ENCODE assay signal across 8 mouse cellular contexts in genomic region chr12:112653157-112653824, GRCm38 (mm10). TPM values are rescaled to one million over a fixed set of nuclear protein-coding genes. Genes with fewer than 3 reads are reported as not detected.
A peak's percentile ranks its signal among the peaks of the same experiment; 100 is the strongest.
DNase-seq lines count a peak whose midpoint lies in the region; ATAC-seq and TF ChIP-seq lines count a peak whose summit lies in the region.

No protein-coding gene starts in this region.

- peak overlapping the region; percentile 70 for H3K9ac ChIP-seq in heart, embryonic 13.5 days
- no peak overlapping the region for H3K9ac ChIP-seq in kidney, embryonic 16.5 days (replicated peaks; ENCODE audit: low read length)
- H3K9ac ChIP-seq in liver, embryonic 11.5 days (ENCODE audit: low read depth, low read length) = no peak overlapping the region

- H3K36me3 ChIP-seq in heart, embryonic 13.5 days = peaks cover 98% of the 10 kb centered on the region
- peaks cover 84% of the 10 kb centered on the region for H3K36me3 ChIP-seq in kidney, embryonic 16.5 days (ENCODE audit: insufficient read depth, low read length)
- H3K36me3 ChIP-seq in liver, embryonic 11.5 days (ENCODE audit: control insufficient read depth, insufficient read depth, low read length) = peaks cover 54% of the 10 kb centered on the region
- peaks cover 7% of the 10 kb centered on the region for H3K36me3 ChIP-seq in splenic B cell, adult 2 months (ENCODE audit: control insufficient read depth, insufficient read depth, low read length, poor library complexity, severe bottlenecking)

- peak; percentile 90 for TF ChIP-seq CTCF in bone marrow, adult 2 months (IDR thresholded peaks at IDR 0.05; ENCODE audit: control insufficient read depth, insufficient read depth, low read length)

- peak; percentile 86 for ATAC-seq in erythroblast, adult 5-6 weeks (replicated peaks; ENCODE audit: low FRiP score, poor library complexity, severe bottlenecking)
- ATAC-seq in heart, embryonic 13.5 days (ENCODE audit: extremely low read depth, insufficient number of reproducible peaks, low FRiP score, low TSS enrichment) = 0 out of 2 replicates have a peak, but pooled peaks have one; percentile 26
- ATAC-seq in kidney, embryonic 16.5 days (ENCODE audit: low FRiP score, low TSS enrichment) = peak; percentile 58
- ATAC-seq in liver, embryonic 11.5 days (replicated peaks; ENCODE audit: low FRiP score) = peak; percentile 50

- WGBS in bone marrow, adult 2 months = 60% methylated on average over 7 of the region's 7 CpGs
- 31% methylated on average over 7 of the region's 7 CpGs for WGBS in heart, embryonic 13.5 days
- 37% methylated on average over 7 of the region's 7 CpGs for WGBS in kidney, embryonic 16.5 days
- 51% methylated on average over 7 of the region's 7 CpGs for WGBS in liver, embryonic 11.5 days

- no peaks in the 10 kb centered on the region; the same call in 1 of the 2 replicates for H3K4me1 ChIP-seq in bone marrow, adult 2 months (ENCODE audit: control insufficient read depth, insufficient read depth, low read length)
- H3K4me1 ChIP-seq in heart, embryonic 13.5 days = peaks cover 33% of the 10 kb centered on the region
- H3K4me1 ChIP-seq in kidney, embryonic 16.5 days (ENCODE audit: insufficient read depth, low read length) = peaks cover 13% of the 10 kb centered on the region; the same call in 1 of the 2 replicates
- H3K4me1 ChIP-seq in liver, embryonic 11.5 days (replicated peaks; ENCODE audit: control insufficient read depth, insufficient read depth, low read length) = no peaks in the 10 kb centered on the region

- H3K27ac ChIP-seq in bone marrow, adult 2 months (ENCODE audit: control insufficient read depth, insufficient read depth, low read depth, low read length, poor library complexity) = no peak overlapping the region
- peak overlapping the region; percentile 88 for H3K27ac ChIP-seq in heart, embryonic 13.5 days (replicated peaks)
- no peak overlapping the region for H3K27ac ChIP-seq in kidney, embryonic 16.5 days (ENCODE audit: low read length)
- no peak overlapping the region for H3K27ac ChIP-seq in liver, embryonic 11.5 days (ENCODE audit: low read depth, low read length)

- H3K27me3 ChIP-seq in heart, embryonic 13.5 days (replicated peaks) = no peaks in the 10 kb centered on the region
- no peaks in the 10 kb centered on the region for H3K27me3 ChIP-seq in kidney, embryonic 16.5 days (ENCODE audit: insufficient read depth, low read length)
- H3K27me3 ChIP-seq in liver, embryonic 11.5 days (replicated peaks; ENCODE audit: control insufficient read depth, insufficient read depth, low read length) = no peaks in the 10 kb centered on the region
- no peaks in the 10 kb centered on the region for H3K27me3 ChIP-seq in splenic B cell, adult 2 months (ENCODE audit: control insufficient read depth, insufficient read depth, low read length, poor library complexity, severe bottlenecking)

- H3K4me3 ChIP-seq in bone marrow, adult 2 months (replicated peaks; ENCODE audit: control insufficient read depth, low read depth, low read length) = no peak overlapping the region
- no peak overlapping the region for H3K4me3 ChIP-seq in heart, embryonic 13.5 days
- no peak overlapping the region for H3K4me3 ChIP-seq in kidney, embryonic 16.5 days (ENCODE audit: low read length)
- no peak overlapping the region for H3K4me3 ChIP-seq in liver, embryonic 11.5 days (ENCODE audit: low read depth, low read length)

- no peaks in the 10 kb centered on the region for H3K9me3 ChIP-seq in heart, embryonic 13.5 days
- no peaks in the 10 kb centered on the region for H3K9me3 ChIP-seq in kidney, embryonic 16.5 days (ENCODE audit: low read length)
- H3K9me3 ChIP-seq in liver, embryonic 11.5 days (ENCODE audit: control insufficient read depth, low read length) = no peaks in the 10 kb centered on the region

- DNase-seq in 416B (ENCODE audit: low read depth) = peak; percentile 87
- DNase-seq in liver, embryonic 11.5 days (ENCODE audit: low spot score) = peak; percentile 68
- peak; percentile 71 to 80 for DNase-seq in natural killer cell, adult 2 months (ENCODE audit: low spot score in 2 of 2)
- peak; percentile 92 for DNase-seq in splenic B cell, adult 2 months (ENCODE audit: low read depth, low spot score)

- 0 out of 2 replicates have a peak overlapping the region, but pooled peaks have one; percentile 16 for H3K4me2 ChIP-seq in heart, embryonic 13.5 days
- no peak overlapping the region for H3K4me2 ChIP-seq in kidney, embryonic 16.5 days (replicated peaks; ENCODE audit: low read depth, low read length)
- no peak overlapping the region for H3K4me2 ChIP-seq in liver, embryonic 11.5 days

- no peak for TF ChIP-seq POLR2A in bone marrow, adult 2 months (IDR thresholded peaks at IDR 0.05; ENCODE audit: borderline replicate concordance, control insufficient read depth, low read depth, low read length)

RNA-seq across cellular contexts. Expression of gene Siva1, which starts 8.8 kb away (rescaled TPM):
- polyA plus RNA-seq in bone marrow, adult 2 months (2011; ENCODE audit: insufficient read depth, insufficient read length, low replicate concordance, missing spikeins) = 47.7 and 81.1 TPM in 2 replicates
- 45.0 and 45.4 TPM in 2 replicates for total RNA-seq in erythroblast, adult 5-6 weeks (2015; ENCODE audit: low replicate concordance)
- 65.9 and 114 TPM in 2 replicates for total RNA-seq in erythroblast, adult 5-6 weeks (2017; ENCODE audit: low replicate concordance)
- polyA plus RNA-seq in heart, embryonic 13.5 days (2015; fragmentation: Nextera tagmentation; extraction: Ambion mirVana) = 129 and 149 TPM in 2 replicates
- polyA plus RNA-seq in kidney, embryonic 16.5 days (2015; fragmentation: Nextera tagmentation; extraction: Ambion mirVana) = 273 and 296 TPM in 2 replicates
- 216 and 222 TPM in 2 replicates for polyA plus RNA-seq in liver, embryonic 11.5 days (2014; fragmentation: Nextera tagmentation; extraction: Ambion mirVana)

RNA-seq across cellular contexts. Expression of gene Akt1, which starts 21.4 kb away (rescaled TPM):
- 39.8 and 56.1 TPM in 2 replicates for polyA plus RNA-seq in bone marrow, adult 2 months (2011; ENCODE audit: insufficient read depth, insufficient read length, low replicate concordance, missing spikeins)
- 20.9 and 30.7 TPM in 2 replicates for total RNA-seq in erythroblast, adult 5-6 weeks (2015; ENCODE audit: low replicate concordance)
- total RNA-seq in erythroblast, adult 5-6 weeks (2017; ENCODE audit: low replicate concordance) = 25.1 and 26.3 TPM in 2 replicates
- 59.2 and 66.6 TPM in 2 replicates for polyA plus RNA-seq in heart, embryonic 13.5 days (2015; fragmentation: Nextera tagmentation; extraction: Ambion mirVana)
- 49.5 TPM in 2 replicates for polyA plus RNA-seq in kidney, embryonic 16.5 days (2015; fragmentation: Nextera tagmentation; extraction: Ambion mirVana)
- 54.9 and 62.9 TPM in 2 replicates for polyA plus RNA-seq in liver, embryonic 11.5 days (2014; fragmentation: Nextera tagmentation; extraction: Ambion mirVana)

RNA-seq across cellular contexts. Expression of gene Zbtb42, which starts 25.3 kb away (rescaled TPM):
- 2.6 and 5.1 TPM in 2 replicates for polyA plus RNA-seq in bone marrow, adult 2 months (2011; ENCODE audit: insufficient read depth, insufficient read length, low replicate concordance, missing spikeins)
- 2.3 TPM in 1 of 2 replicates, not detected in the other for total RNA-seq in erythroblast, adult 5-6 weeks (2015; ENCODE audit: low replicate concordance)
- total RNA-seq in erythroblast, adult 5-6 weeks (2017; ENCODE audit: low replicate concordance) = 0.42 and 1.2 TPM in 2 replicates
- polyA plus RNA-seq in heart, embryonic 13.5 days (2015; fragmentation: Nextera tagmentation; extraction: Ambion mirVana) = 5.8 and 6.2 TPM in 2 replicates
- polyA plus RNA-seq in kidney, embryonic 16.5 days (2015; fragmentation: Nextera tagmentation; extraction: Ambion mirVana) = 6.4 and 7.0 TPM in 2 replicates
- polyA plus RNA-seq in liver, embryonic 11.5 days (2014; fragmentation: Nextera tagmentation; extraction: Ambion mirVana) = 0.96 and 1.7 TPM in 2 replicates

RNA-seq across cellular contexts. Expression of gene Adssl1, which starts 33.4 kb away (rescaled TPM):
- 21.0 and 44.8 TPM in 2 replicates for polyA plus RNA-seq in bone marrow, adult 2 months (2011; ENCODE audit: insufficient read depth, insufficient read length, low replicate concordance, missing spikeins)
- total RNA-seq in erythroblast, adult 5-6 weeks (2015; ENCODE audit: low replicate concordance) = 20.5 and 32.3 TPM in 2 replicates
- total RNA-seq in erythroblast, adult 5-6 weeks (2017; ENCODE audit: low replicate concordance) = 23.8 and 24.4 TPM in 2 replicates
- 69.3 and 83.9 TPM in 2 replicates for polyA plus RNA-seq in heart, embryonic 13.5 days (2015; fragmentation: Nextera tagmentation; extraction: Ambion mirVana)
- 10.7 and 12.7 TPM in 2 replicates for polyA plus RNA-seq in kidney, embryonic 16.5 days (2015; fragmentation: Nextera tagmentation; extraction: Ambion mirVana)
- 5.6 and 7.4 TPM in 2 replicates for polyA plus RNA-seq in liver, embryonic 11.5 days (2014; fragmentation: Nextera tagmentation; extraction: Ambion mirVana)

Comparison
In these comparisons a context has a peak if more than half of its experiments do, and no peak if none do; other contexts are left out.
1. ATAC-seq: peak in every context shown above with its lines; median percentile 86 in erythroblast, adult 5-6 weeks; 58 in kidney, embryonic 16.5 days; 50 in liver, embryonic 11.5 days; 26 in heart, embryonic 13.5 days.